ENCODE assay signal across 9 mouse cellular contexts in the genomic region with DNA sequence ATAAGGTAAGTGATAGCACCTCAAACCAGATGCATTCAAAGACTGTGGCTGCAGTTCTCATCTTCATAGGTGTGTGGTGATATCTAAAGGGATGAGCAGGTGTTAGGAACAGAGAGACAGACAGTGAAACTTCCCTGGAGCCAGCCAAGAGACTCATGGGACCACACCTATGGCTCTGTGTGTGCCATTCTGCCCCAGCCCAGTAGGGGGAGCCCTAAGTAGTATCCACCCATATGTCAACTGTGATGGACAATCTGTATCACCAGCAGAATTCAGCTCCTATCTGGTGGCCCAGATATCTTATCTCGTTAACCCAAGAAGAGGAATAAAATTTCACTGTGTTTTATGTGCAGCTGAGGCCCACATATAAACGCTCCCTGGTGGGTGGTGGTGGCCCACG.
DNase-seq lines count a peak whose midpoint lies in the region; ATAC-seq and TF ChIP-seq lines count a peak whose summit lies in the region.
"Had no signal": no experiment of that assay in that cellular context is flagged by ENCODE, and none has a peak within 500 bp of the region (broad histone marks: within the 10 kb centered on the region; RNA-seq: fewer than 3 reads in every experiment).

No protein-coding gene starts in this region.

- no peaks in the 10 kb centered on the region for H3K4me1 ChIP-seq in ES-E14 (ENCODE audit: control insufficient read depth in 2 of 2, insufficient read depth in 2 of 2, low read length in 2 of 2, poor library complexity in 1 of 2)
- no peaks in the 10 kb centered on the region for H3K4me1 ChIP-seq in neural tube, embryonic 15.5 days
- H3K4me1 ChIP-seq: lung, embryonic 15.5 days had no signal

- no peaks in the 10 kb centered on the region for H3K27me3 ChIP-seq in neural tube, embryonic 15.5 days (replicated peaks)
- H3K27me3 ChIP-seq: lung, embryonic 15.5 days had no signal

- H3K4me3 ChIP-seq in ES-E14 (ENCODE audit: insufficient read depth in 1 of 2, low read depth in 1 of 2, low read length in 2 of 2, poor library complexity in 1 of 2, severe bottlenecking in 1 of 2) = no peak overlapping the region
- H3K4me3 ChIP-seq in neural tube, embryonic 15.5 days (replicated peaks) = no peak overlapping the region
- H3K4me3 ChIP-seq: lung, embryonic 15.5 days had no signal

- no peak overlapping the region for H3K9ac ChIP-seq in ES-E14 (ENCODE audit: insufficient read depth, low read depth, low read length, poor library complexity, severe bottlenecking)
- H3K9ac ChIP-seq in neural tube, embryonic 15.5 days (replicated peaks) = no peak overlapping the region
- H3K9ac ChIP-seq: lung, embryonic 15.5 days had no signal

- in situ Hi-C loops in ES-E14 (cut with MboI; ENCODE audit: low sequenced_read_pairs in 2 of 2, unreplicated experiment in 2 of 2) = no loop called here

- H3K9me3 ChIP-seq in ES-E14 (ENCODE audit: control insufficient read depth, insufficient read depth, low read depth, low read length) = no peaks in the 10 kb centered on the region
- H3K9me3 ChIP-seq in neural tube, embryonic 15.5 days (replicated peaks) = no peaks in the 10 kb centered on the region
- H3K9me3 ChIP-seq: lung, embryonic 15.5 days had no signal

- ATAC-seq in neural tube, embryonic 15.5 days (ENCODE audit: low FRiP score) = no peak

- H3K27ac ChIP-seq in ES-E14 (ENCODE audit: insufficient read depth, low read depth, low read length, poor library complexity, severe bottlenecking) = no peak overlapping the region
- H3K27ac ChIP-seq in neural tube, embryonic 15.5 days (replicated peaks) = no peak overlapping the region
- H3K27ac ChIP-seq: lung, embryonic 15.5 days had no signal

- DNase-seq in heart, adult 11 months = peak; percentile 78
- DNase-seq in heart, postnatal 25 days (ENCODE audit: low spot score) = no peak
- DNase-seq in ES-E14 (ENCODE audit: low read depth, low spot score) (peak; percentile 25), adipocyte (ENCODE audit: low spot score) (no peak)
- peak; percentile 58 for DNase-seq in induced T-regulatory cell, adult 2 months (ENCODE audit: low read depth)
- peak; percentile 33 to 69 for DNase-seq in spleen, postnatal 10 days (ENCODE audit: low spot score in 2 of 2)
- DNase-seq in left cerebral cortex, postnatal 36 days (ENCODE audit: low spot score in 2 of 2) = no peak

- WGBS in neural tube, embryonic 15.5 days = 94% methylated on average over 3 of the region's 3 CpGs

- intact Hi-C loops in heart, postnatal 25 days (cut with DNase I) = no loop called here
- intact Hi-C loops in left cerebral cortex, postnatal 36 days (cut with DNase I) = no loop called here

- H3K36me3 ChIP-seq in ES-E14 (ENCODE audit: control insufficient read depth, insufficient read depth, low read length, poor library complexity, severe bottlenecking) = no peaks in the 10 kb centered on the region
- no peaks in the 10 kb centered on the region for H3K36me3 ChIP-seq in neural tube, embryonic 15.5 days
- H3K36me3 ChIP-seq: lung, embryonic 15.5 days had no signal

- no peak overlapping the region for H3K4me2 ChIP-seq in neural tube, embryonic 15.5 days
- H3K4me2 ChIP-seq: lung, embryonic 15.5 days had no signal

TF ChIP-seq in ES-E14, 5 proteins besides CTCF, POLR2A, EP300 and RAD21:
- TF ChIP-seq ZC3H11A (IDR thresholded peaks at IDR 0.05; ENCODE audit: borderline replicate concordance, low read depth, low read length) = no peak
- TF ChIP-seq ZNF384 (IDR thresholded peaks at IDR 0.05; ENCODE audit: low read depth, low read length) = no peak
- no peak for TF ChIP-seq HCFC1 (IDR thresholded peaks at IDR 0.05; ENCODE audit: borderline replicate concordance, insufficient read depth, low read length)
- TF ChIP-seq CHD2 (IDR thresholded peaks at IDR 0.05; ENCODE audit: low read depth, low read length) = no peak
- TF ChIP-seq MAFK (IDR thresholded peaks at IDR 0.05; ENCODE audit: insufficient read depth, low read depth, low read length) = no peak

Comparison
In these comparisons a context has a peak if more than half of its experiments do, and no peak if none do; other contexts are left out.
1. DNase-seq: peak in heart, adult 11 months (single experiment), ES-E14 (single experiment), induced T-regulatory cell, adult 2 months (single experiment) and spleen, postnatal 10 days (2 of 2); none in heart, postnatal 25 days (single experiment), left cerebral cortex, postnatal 36 days (0 of 2) and adipocyte (single experiment).